Mouse (Mus musculus): ENCODE results near the gene Mrnip.

GRCm38 (mm10) chr11:50147958-50148476, 26.2 kb upstream of the Mrnip start:
- TF ChIP-seq CTCF (conservative IDR thresholded peaks at IDR 0.05; ENCODE audit: insufficient read depth, insufficient read length, low read depth, low read length) (no peak), POLR2A (IDR thresholded peaks at IDR 0.05; ENCODE audit: low read depth, low read length) (no peak)
